Mouse (Mus musculus): Measurements from ENCODE around the gene Myh7. TPM values are rescaled to one million over a fixed set of nuclear protein-coding genes. Genes with fewer than 3 reads are reported as not detected.

Gene Myh7
- total RNA-seq, 2 experiments from 2014 or later, result 2,004 to 2,187 TPM

DNA sequence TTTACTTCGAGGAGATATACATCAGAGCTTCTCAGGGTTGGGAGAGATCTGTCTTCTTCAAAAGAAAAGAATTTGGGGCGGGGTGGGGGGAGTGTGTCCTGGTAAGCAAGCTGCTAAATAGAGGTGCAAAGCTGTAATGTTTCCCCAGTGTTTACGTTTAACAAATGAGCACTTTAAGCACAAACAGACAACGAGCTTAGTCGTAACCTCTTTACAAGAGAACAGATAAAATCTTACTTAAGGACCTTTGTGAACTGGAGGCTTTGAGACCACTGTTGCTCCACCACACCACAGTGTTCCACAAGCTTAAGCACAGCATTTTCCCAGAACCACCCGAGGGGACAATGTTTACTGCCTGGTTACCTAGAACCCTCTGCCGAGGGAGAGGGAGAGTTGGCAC is 67.1 kb downstream of the Myh7 start:
- DNase-seq, result no peak
- intact Hi-C loops (cut with DNase I), result no loop called here

DNA sequence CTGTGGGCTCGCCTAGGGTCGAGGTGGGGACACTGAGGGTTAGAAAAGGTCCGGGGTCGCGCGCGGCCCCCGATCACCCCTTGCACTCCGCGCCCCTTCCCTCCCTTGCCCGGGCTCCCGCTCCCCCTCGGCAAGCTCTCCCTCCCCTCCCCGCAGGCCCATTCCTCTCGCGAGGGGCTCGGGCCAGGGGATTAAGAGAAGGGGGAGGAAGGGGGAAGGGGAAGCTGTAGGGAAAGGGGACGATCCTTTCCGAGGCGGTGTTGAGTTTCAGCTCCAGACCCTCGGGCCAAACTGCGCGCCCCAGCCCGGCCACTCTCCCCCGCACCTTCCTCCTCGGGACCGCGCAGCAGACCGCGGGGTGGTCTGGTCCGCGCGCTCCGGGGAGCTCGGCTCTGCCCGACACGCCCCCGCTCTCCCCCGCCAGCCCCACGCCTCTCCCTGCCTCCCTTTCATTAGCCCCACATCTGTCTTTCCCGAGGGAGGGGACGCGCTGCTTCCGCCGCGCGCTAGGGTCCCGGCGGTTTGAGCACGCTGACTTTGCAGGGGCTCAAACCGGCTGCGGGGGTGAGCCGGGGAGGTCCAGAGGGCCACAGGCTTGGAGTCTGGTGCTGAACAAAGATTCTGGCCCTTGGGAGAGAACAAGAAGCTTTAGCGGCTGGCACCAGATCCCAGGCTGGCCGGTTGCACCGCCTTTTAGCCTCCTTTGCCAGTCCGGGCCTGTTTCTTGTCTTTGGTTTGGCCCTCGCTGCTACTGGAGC is 67.8 kb downstream of the Myh7 start:
- intact Hi-C loops (cut with DNase I), result no loop called here
- DNase-seq, result peak; percentile 68 to 71

DNA sequence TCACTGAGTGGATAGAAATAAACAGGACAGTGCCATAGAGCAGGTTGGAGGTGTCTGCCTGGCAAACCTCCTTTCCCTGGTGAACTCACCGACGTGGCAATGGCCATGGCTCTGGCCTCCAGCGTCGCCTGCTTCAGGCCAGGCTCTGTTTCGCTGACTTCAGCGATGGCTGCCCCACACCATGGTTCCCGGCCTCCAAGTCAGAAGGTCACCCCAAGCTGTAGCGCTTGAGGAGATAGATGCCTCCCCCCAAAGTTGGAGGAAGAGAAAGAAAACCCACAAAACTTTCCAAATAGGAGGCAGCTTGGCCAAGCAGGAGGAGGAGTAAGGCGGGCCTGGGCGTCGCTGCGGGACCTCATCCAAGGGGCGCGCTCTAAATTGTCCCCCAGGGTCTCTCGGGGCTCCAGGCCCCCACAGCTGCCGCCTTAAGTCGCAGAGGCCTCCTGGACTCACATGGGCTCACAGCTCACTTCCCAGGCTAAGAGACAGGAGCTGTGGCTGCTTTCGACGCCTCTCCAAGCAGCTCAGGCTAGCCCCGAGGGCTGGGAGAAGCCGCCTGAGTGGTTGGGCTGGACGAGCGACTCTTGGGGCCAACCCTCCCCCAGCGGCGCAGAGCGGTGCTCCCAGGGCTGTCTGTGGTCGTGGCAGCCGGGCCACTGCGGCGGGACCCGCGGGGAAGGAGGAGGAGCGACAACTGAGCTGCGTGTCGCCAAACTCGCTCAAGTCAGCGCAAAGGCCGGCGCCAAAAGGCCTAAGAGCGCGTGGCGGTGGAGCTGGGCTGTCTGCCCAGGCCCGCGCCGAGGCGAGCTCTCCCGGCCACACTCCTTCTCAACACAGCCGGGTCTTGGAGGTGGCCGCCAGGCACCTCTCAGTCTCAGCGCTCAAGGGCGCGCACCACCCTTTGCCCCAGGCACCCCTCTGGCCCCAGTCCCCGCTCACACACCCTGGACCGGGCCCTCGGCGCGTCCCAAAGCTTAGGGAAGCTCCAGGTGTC is 68.8 kb downstream of the Myh7 start, which contains the start of gene Efs:
Efs (minus strand) TSS at position 778 of the 994 bp plus-strand sequence.
- DNase-seq, result peak; percentile 71 to 74
- intact Hi-C loops (cut with DNase I), result no loop called here

- DNase-seq, result peak; percentile 69 to 70
- intact Hi-C loops (cut with DNase I), result no loop called here
Observed at GRCm38 (mm10) chr14:54924641-54925348, 69.6 kb downstream of the Myh7 start.

Small RNA genes lying within 50 kb of the gene (microRNA-seq; reads per million reads assigned to microRNA genes)
- gene Mir208a, result 0.85 to 1,908 reads per million in 2 experiments
- gene Mir208b, result 0.60 to 463 reads per million in 2 experiments

Other genes starting within 250 kb of the Myh7 start
- gene Slc7a8, start 212.7 kb downstream of the Myh7 start, total RNA-seq (2021), result 1 to 10 TPM; 3.2 to 3.7 TPM
- not detected for gene Rnf212b, start 180.5 kb downstream of the Myh7 start, total RNA-seq (2021)
- 1 to 10 TPM; 6.7 to 8.6 TPM for gene Homez, start 123.7 kb downstream of the Myh7 start, total RNA-seq (2021)
- 1 to 10 TPM; 2.8 to 5.2 TPM for gene Ppp1r3e, start 117.1 kb downstream of the Myh7 start, total RNA-seq (2021)
- 10 to 100 TPM; 35.1 to 39.2 TPM for gene Bcl2l2, start 111.2 kb downstream of the Myh7 start, total RNA-seq (2021)
- 1 to 10 TPM; 4.1 to 8.1 TPM for gene Gm20521, start 111.2 kb downstream of the Myh7 start, total RNA-seq (2021)
- gene Pabpn1, start 102.1 kb downstream of the Myh7 start, total RNA-seq (2021), result 10 to 100 TPM; 66.9 to 77.6 TPM
- gene Slc22a17, start 81.5 kb downstream of the Myh7 start, total RNA-seq (2021), result 1 to 10 TPM; 3.4 to 5.6 TPM
- 1 to 10 TPM; 4.1 to 4.6 TPM for gene Efs, start 68.5 kb downstream of the Myh7 start, total RNA-seq (2021)
- gene Il25, start 61.9 kb downstream of the Myh7 start, total RNA-seq (2021), result not detected
- under 1 TPM; 0.49 to 0.60 TPM for gene Cmtm5, start 58.4 kb downstream of the Myh7 start, total RNA-seq (2021)
- gene Myh6, start 27.7 kb downstream of the Myh7 start, total RNA-seq (2021), result over 10,000 TPM; 23,215 to 24,603 TPM
- not detected for gene Gm17428, start 17.7 kb downstream of the Myh7 start, total RNA-seq (2021)
- gene Ngdn, start 20.8 kb upstream of the Myh7 start, total RNA-seq (2021), result 10 to 100 TPM; 23.4 to 28.4 TPM
- 1 to 10 TPM; 2.5 to 3.3 TPM for gene Zfhx2, start 97.7 kb upstream of the Myh7 start, total RNA-seq (2021)
- gene Thtpa, start 100.2 kb upstream of the Myh7 start, total RNA-seq (2021), result 10 to 100 TPM in 1 of 2 experiments, 1 to 10 TPM in 1; 9.6 to 11.4 TPM
- gene Ap1g2, start 112.0 kb upstream of the Myh7 start, total RNA-seq (2021), result 1 to 10 TPM; 4.6 to 5.4 TPM
- under 1 TPM; 0.10 to 0.36 TPM for gene Jph4, start 122.3 kb upstream of the Myh7 start, total RNA-seq (2021)
- gene Dhrs2, start 227.4 kb upstream of the Myh7 start, total RNA-seq (2021), result not detected

Measured in heart, postnatal 14 days (tissue).